Mouse (Mus musculus): ENCODE data around the gene Kri1. TPM values are rescaled to one million over a fixed set of nuclear protein-coding genes. Genes with fewer than 3 reads are reported as not detected.
A peak's percentile ranks its signal among the peaks of the same experiment; 100 is the strongest.

Gene Kri1
- polyA plus RNA-seq (2012; rRNA removed), result 9.1 and 9.6 TPM in 2 replicates

DNA sequence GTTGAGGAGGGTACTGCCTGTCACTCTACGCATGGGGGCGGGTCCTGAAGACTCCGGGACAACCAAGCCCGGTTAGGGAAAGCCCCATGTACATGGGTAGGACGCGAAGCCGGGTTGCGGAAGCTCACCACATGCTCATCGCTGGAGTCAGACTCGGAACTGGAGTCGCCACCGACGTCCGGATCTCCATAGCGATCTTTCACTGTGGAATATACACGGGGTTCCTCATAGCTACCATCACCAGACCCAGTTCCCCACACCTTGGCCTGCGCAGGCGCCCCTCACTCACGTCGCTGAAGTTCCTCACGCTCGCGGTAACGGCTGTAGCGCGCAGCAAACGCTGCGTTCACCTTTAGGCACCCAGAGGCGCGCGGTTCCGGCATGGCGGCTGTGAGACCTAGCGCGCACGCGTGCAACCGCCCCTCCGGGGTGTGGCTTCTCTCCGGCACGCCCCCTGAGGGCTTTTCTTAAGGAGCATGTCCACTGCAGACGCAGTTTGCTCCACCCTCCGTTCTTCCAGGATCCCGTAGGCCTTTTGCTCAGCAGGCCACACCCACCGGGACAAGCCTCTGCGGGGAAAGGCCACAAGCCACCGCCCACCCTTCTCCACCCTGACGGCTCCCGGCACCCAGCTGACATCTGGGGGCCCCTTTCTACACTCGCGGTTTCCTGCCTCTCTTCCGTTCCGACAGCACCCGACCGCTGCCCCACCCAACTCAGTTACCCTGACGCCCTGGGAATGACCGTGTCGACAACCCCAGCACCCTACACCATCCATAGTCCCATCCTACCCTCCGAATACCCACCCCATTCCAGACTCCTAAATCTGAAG is at the start of gene Kri1:
Gene Kri1, minus strand, starts transcription at position 399 of the 832 bp plus-strand sequence.
- Histone ChIP-seq H3K27ac (ENCODE audit: insufficient read depth, low read depth, low read length) (peak within 1 kb of the TSS; percentile 67), H3K4me1 (ENCODE audit: control insufficient read depth, insufficient read depth, insufficient read length, low read length) (peaks cover 9% of the 10 kb centered on the region), H3K36me3 (ENCODE audit: control insufficient read depth, insufficient read depth, low read length) (peaks cover 7% of the 10 kb centered on the region; the same call in 1 of the 2 replicates), H3K27me3 (ENCODE audit: control insufficient read depth, insufficient read depth, low read length) (no peaks in the 10 kb centered on the region), H3K4me3 (ENCODE audit: low read depth, low read length) (peak within 1 kb of the TSS; percentile 76)
- TF ChIP-seq CTCF (IDR thresholded peaks at IDR 0.05; ENCODE audit: extremely low read depth, insufficient read length, insufficient replicate concordance, low read depth, low read length) (no peak), POLR2A (IDR thresholded peaks at IDR 0.05; ENCODE audit: low read depth, low read length) (peak; percentile 40)
- under 1% methylated on average over 59 of the region's 59 CpGs for WGBS

DNA sequence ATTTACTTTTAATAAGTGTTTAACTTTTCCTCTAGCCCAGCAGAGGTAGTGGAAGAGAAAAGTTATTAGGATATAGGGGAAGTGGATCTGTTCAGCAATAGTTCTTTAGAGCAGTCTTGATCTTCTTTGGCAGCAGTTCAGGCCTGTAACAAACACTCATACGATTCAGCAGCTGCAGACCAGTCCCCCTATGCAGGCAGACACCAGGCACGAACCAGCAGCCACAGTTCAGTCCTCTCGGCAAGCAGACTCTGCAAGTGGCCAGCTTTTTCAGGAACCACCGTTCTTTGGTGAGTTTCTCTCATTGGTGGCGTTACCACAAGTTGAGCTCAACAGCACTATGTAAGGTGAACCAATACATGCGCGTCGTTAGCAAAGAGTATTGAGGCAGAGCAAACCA is 48.7 kb upstream of the Kri1 start:
- peaks cover 9% of the 10 kb centered on the region for H3K4me1 ChIP-seq (ENCODE audit: control insufficient read depth, insufficient read depth, insufficient read length, low read length)
- WGBS, result 82% methylated on average over 8 of the region's 8 CpGs

DNA sequence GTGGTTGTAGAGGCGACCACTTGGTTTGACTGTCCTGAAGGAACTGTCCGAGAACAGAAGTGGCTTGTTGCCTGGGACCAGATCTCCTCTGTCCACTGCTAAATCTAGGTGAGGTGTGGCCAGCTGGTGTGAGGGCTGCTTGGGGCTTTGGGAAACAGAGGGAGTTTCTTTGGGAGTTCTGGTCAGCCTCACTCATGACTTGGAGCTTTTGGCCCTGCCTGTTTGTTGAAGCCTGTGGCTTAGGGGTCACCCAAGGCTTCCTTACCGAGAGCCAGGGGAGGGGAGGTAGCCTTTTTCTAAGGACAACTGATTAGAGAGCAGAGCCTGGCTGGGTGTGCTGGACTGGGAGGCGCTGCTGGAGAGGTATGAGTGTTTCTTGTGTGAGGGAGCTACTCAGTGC is 47.6 kb upstream of the Kri1 start:
- no peak overlapping the region for H3K27ac ChIP-seq (ENCODE audit: insufficient read depth, low read depth, low read length)
- peaks cover 9% of the 10 kb centered on the region for H3K4me1 ChIP-seq (ENCODE audit: control insufficient read depth, insufficient read depth, insufficient read length, low read length)
- no peaks in the 10 kb centered on the region for H3K36me3 ChIP-seq (ENCODE audit: control insufficient read depth, insufficient read depth, low read length)
- 88% methylated on average over 4 of the region's 4 CpGs for WGBS
- H3K27me3 ChIP-seq (ENCODE audit: control insufficient read depth, insufficient read depth, low read length), result no peaks in the 10 kb centered on the region
- no peak overlapping the region for H3K4me3 ChIP-seq (ENCODE audit: low read depth, low read length)
- no peak for TF ChIP-seq CTCF (IDR thresholded peaks at IDR 0.05; ENCODE audit: extremely low read depth, insufficient read length, insufficient replicate concordance, low read depth, low read length)

More for the DNA sequence above, 48.7 kb upstream of the Kri1 start:
- H3K27ac ChIP-seq (ENCODE audit: insufficient read depth, low read depth, low read length), result no peak overlapping the region
- no peaks in the 10 kb centered on the region for H3K27me3 ChIP-seq (ENCODE audit: control insufficient read depth, insufficient read depth, low read length)
- H3K4me3 ChIP-seq (ENCODE audit: low read depth, low read length), result no peak overlapping the region
- no peak for TF ChIP-seq POLR2A (IDR thresholded peaks at IDR 0.05; ENCODE audit: low read depth, low read length)
- no peak for TF ChIP-seq CTCF (IDR thresholded peaks at IDR 0.05; ENCODE audit: extremely low read depth, insufficient read length, insufficient replicate concordance, low read depth, low read length)
- no peaks in the 10 kb centered on the region for H3K36me3 ChIP-seq (ENCODE audit: control insufficient read depth, insufficient read depth, low read length)

DNA sequence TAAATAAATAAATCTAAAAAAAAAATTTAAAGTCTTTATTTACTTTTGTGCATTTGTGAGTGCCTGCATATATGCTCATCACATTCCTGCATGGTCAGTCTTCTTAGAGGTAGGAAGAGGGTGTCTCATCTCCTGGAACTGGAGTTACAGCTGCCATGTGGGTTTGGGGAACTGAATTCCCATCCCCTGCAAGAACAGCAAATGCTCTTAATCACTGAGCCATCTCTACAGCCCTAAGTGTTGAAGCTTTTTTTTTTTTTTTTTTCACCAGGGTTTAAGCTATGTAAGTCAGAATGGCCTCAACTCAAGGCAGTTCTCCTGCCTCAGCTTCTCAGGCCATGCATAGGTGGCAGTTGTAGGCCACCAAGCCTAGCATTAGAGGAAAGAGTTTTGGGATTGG is 47.0 kb upstream of the Kri1 start:
- H3K4me3 ChIP-seq (ENCODE audit: low read depth, low read length), result no peak overlapping the region

DNA sequence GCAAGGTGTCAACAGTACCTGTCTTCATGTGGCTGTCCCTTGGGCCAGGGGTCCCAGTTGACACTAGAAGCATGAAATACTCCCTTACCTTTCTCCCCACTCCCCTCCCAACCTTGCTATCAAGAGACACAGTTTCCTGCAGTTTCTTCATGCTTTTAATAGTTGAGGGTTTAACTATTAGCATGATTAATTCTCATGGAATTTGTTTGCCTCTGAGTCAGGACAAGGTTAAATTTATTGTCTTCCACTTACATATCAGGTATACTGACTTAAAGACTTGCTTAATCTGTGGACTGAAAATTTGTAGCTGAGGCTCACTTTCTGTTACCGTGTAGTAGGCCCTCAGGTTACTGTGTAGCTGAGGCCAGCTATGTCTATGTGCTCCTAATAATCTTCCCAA is 45.8 kb upstream of the Kri1 start:
- Histone ChIP-seq H3K4me3 (ENCODE audit: low read depth, low read length) (no peak overlapping the region), H3K36me3 (ENCODE audit: control insufficient read depth, insufficient read depth, low read length) (no peaks in the 10 kb centered on the region), H3K27me3 (ENCODE audit: control insufficient read depth, insufficient read depth, low read length) (no peaks in the 10 kb centered on the region), H3K4me1 (ENCODE audit: control insufficient read depth, insufficient read depth, insufficient read length, low read length) (peaks cover 9% of the 10 kb centered on the region), H3K27ac (ENCODE audit: insufficient read depth, low read depth, low read length) (no peak overlapping the region)
- 88% methylated on average over 1 of the region's 1 CpGs for WGBS
- TF ChIP-seq POLR2A (IDR thresholded peaks at IDR 0.05; ENCODE audit: low read depth, low read length), result no peak
- TF ChIP-seq CTCF (IDR thresholded peaks at IDR 0.05; ENCODE audit: extremely low read depth, insufficient read length, insufficient replicate concordance, low read depth, low read length), result no peak

More for the DNA sequence above, 47.0 kb upstream of the Kri1 start:
- TF ChIP-seq CTCF (IDR thresholded peaks at IDR 0.05; ENCODE audit: extremely low read depth, insufficient read length, insufficient replicate concordance, low read depth, low read length) (no peak), POLR2A (IDR thresholded peaks at IDR 0.05; ENCODE audit: low read depth, low read length) (no peak)
- Histone ChIP-seq H3K27me3 (ENCODE audit: control insufficient read depth, insufficient read depth, low read length) (no peaks in the 10 kb centered on the region), H3K36me3 (ENCODE audit: control insufficient read depth, insufficient read depth, low read length) (no peaks in the 10 kb centered on the region), H3K4me1 (ENCODE audit: control insufficient read depth, insufficient read depth, insufficient read length, low read length) (peaks cover 9% of the 10 kb centered on the region), H3K27ac (ENCODE audit: insufficient read depth, low read depth, low read length) (no peak overlapping the region)

DNA sequence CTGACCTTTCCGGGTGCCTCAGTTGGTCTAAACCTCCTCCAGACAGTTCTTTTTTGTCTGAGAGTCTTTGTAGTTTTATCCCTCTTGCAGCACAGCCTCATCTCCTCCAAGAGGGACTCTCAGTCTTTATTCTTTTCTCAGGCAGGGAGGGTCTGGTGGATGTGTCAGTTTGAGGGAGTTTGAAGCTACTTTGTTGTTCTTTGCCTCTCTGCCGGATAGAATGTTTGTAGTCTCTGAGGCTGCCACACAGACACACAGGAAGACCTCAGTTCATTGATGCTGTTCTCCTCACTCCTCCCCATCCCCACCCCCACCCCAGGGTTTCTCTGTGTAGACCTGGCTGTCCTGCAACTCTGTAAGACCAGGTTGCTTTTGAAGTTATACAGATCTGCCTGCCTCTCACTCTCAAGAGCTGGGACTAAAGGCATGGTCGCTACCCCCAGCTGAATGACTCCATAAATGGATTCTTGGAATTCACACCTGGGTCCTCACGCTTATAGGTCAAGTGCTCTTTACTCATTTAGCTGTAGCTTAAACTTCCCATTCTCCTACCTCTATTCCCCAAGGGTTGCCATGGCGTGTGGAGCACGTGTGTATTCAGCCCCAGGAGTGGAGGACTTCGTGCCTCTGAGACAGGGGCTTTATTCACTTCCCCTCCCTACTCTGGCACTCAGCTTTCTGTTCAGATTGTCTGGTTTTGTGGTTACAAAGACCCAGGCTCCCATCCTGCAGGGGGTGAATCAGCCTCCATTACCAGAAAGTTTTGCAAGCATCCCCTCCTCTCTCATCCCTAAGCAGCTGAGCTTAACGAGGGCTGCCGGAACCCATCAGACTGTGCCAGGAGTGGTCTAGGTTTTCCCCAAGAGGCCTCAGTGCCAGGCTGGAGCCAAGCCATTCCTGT is 44.6 kb upstream of the Kri1 start:
- 65% methylated on average over 9 of the region's 9 CpGs for WGBS
- no peak overlapping the region for H3K27ac ChIP-seq (ENCODE audit: insufficient read depth, low read depth, low read length)
- H3K4me3 ChIP-seq (ENCODE audit: low read depth, low read length), result no peak overlapping the region
- TF ChIP-seq CTCF (IDR thresholded peaks at IDR 0.05; ENCODE audit: extremely low read depth, insufficient read length, insufficient replicate concordance, low read depth, low read length), result no peak
- TF ChIP-seq POLR2A (IDR thresholded peaks at IDR 0.05; ENCODE audit: low read depth, low read length), result no peak
- peaks cover under 1% of the 10 kb centered on the region; the same call in 1 of the 2 replicates for H3K4me1 ChIP-seq (ENCODE audit: control insufficient read depth, insufficient read depth, insufficient read length, low read length)
- no peaks in the 10 kb centered on the region for H3K36me3 ChIP-seq (ENCODE audit: control insufficient read depth, insufficient read depth, low read length)
- H3K27me3 ChIP-seq (ENCODE audit: control insufficient read depth, insufficient read depth, low read length), result no peaks in the 10 kb centered on the region

Measured in small intestine, adult 2 months (tissue).